Mouse (Mus musculus) cortical plate, adult 2 months (tissue): ENCODE measurements at regions not wholly inside any gene's neighbourhood (a gene's known extent, or its start where the extent isn't known, plus 50 kb on each side); places are given as distances from the start of the nearest gene placed in this dataset.

ENCODE experiments used
- H3K27ac ChIP-seq: fragments of 200-500 bp; 2 replicates; pipeline ENCODE4 v1.5.1; 2012; ENCODE audit warnings: low read length, control low read depth, inconsistent platforms; ENCODE audit not compliant: insufficient read depth
- H3K4me1 ChIP-seq: fragments of 200-500 bp; 2 replicates; pipeline ENCODE4 v1.6.1; 2011; ENCODE audit warnings: low read length; ENCODE audit not compliant: control insufficient read depth, insufficient read depth
- H3K4me3 ChIP-seq: fragments of 200-500 bp; 2 replicates; pipeline ENCODE4 v1.5.1; 2011; ENCODE audit warnings: mild to moderate bottlenecking, low read length, control low read depth; ENCODE audit not compliant: insufficient read depth
- CTCF ChIP-seq: fragments of 200-500 bp; IDR thresholded peaks from 2 replicates; pipeline ENCODE4 v1.5.1; 2011; ENCODE audit warnings: mild to moderate bottlenecking, control low read depth, low read length; ENCODE audit not compliant: insufficient read depth; ENCODE audit errors: extremely low read depth
- POLR2A ChIP-seq: fragments of 200-500 bp; IDR thresholded peaks from 2 replicates; pipeline ENCODE4 v1.6.1; 2011; ENCODE audit warnings: mild to moderate bottlenecking, low read length, control low read depth; ENCODE audit not compliant: insufficient read depth; ENCODE audit errors: extremely low read depth

DNA sequence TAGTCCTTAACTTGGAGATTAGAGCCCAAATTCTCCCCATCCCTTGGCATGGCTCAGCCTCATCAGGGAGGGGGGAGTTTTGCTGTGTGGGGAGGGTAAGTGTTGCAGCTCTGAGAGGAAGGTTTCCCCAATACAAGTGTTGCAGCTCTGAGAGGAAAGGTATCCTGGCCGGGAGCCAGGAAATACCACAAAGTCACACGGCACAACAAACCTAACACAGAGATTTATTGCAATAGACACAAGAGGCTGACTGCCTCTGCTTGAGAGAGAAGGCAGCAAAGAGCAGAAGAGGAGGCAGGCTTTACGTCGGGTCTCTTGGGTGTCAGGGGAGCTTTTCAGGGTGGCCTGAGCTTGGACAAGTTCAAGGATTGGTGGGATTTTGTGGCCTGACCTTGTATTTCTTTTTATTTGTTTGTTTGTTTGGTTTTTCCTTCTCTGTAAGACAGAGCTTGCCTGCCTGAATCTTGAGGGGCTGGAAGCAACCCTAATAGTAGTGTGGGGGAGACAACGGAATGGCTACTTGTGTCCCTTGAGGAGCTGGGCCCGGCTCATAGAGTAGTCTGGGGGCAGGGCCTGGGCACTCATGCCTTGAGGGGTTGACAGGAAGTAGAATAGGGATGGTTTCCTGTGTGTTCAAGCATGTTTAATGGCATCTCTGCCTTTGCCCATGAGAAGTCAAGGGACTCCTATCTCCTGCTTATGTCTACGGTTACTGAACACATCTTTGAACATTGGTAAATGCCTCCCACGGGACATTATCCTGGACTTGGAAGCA, 302.3 kb downstream of the 4933412E24Rik start:
- no peak overlapping the region for H3K27ac ChIP-seq
- H3K4me3 ChIP-seq, result no peak overlapping the region
- no peaks in the 10 kb centered on the region for H3K4me1 ChIP-seq
- TF ChIP-seq POLR2A (no peak), CTCF (no peak)

GRCm38 (mm10) chr15:59712077-59712752, 304.2 kb downstream of the 4933412E24Rik start:
- TF ChIP-seq CTCF, result no peak
- no peak for TF ChIP-seq POLR2A
- Histone ChIP-seq H3K4me1 (no peaks in the 10 kb centered on the region), H3K4me3 (no peak overlapping the region), H3K27ac (no peak overlapping the region)

DNA sequence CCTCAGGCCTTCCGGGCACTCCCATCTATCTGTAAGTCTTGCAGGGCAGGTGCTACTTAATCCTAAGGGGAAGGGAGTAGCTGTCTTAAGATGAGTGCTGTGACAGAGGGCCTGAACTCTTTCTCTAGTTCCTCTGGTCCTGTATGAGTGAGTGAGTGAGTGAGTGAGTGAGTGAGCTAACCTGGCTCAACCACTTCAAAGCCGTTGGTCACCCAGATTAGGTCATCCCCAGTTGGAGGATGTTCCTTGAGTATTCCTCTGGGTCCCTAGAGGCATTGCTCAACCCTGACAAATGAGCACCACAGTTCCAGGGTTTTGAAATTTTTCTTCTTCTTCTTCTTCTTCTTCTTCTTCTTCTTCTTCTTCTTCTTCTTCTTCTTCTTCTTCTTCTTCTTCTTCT, 306.5 kb downstream of the 4933412E24Rik start:
- Histone ChIP-seq H3K4me3 (no peak overlapping the region), H3K27ac (no peak overlapping the region), H3K4me1 (no peaks in the 10 kb centered on the region)
- TF ChIP-seq CTCF, result no peak
- TF ChIP-seq POLR2A, result no peak

GRCm38 (mm10) chr15:59708402-59708801, 308.0 kb downstream of the 4933412E24Rik start:
- no peaks in the 10 kb centered on the region for H3K4me1 ChIP-seq
- TF ChIP-seq POLR2A (no peak), CTCF (no peak)
- no peak overlapping the region for H3K4me3 ChIP-seq
- no peak overlapping the region for H3K27ac ChIP-seq

DNA sequence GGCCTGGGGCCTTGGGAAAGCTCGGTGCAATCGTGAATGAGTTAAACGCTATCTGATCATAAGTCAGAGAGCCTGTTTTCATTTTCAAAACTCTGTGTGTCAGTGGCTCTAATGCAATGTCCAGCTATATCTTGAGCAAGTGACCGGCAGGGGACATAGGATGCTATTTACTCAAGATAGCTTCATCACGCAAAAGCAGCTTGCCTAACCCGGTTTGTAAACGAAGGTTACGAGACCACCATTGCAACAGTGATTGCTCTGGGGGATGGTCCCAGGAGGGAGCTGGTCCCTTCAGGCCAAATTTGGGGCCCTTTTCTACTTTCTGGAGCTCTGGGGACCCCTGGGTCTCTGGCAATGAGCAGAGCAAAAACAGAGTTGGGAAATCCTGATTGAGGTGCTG, 309.3 kb downstream of the 4933412E24Rik start:
- Histone ChIP-seq H3K27ac (no peak overlapping the region), H3K4me1 (no peaks in the 10 kb centered on the region), H3K4me3 (no peak overlapping the region)
- TF ChIP-seq POLR2A (no peak), CTCF (no peak)
